Mouse (Mus musculus) embryo, embryonic 10.5 days (tissue): ENCODE measurements at regions not wholly inside any gene's neighbourhood (a gene's known extent, or its start where the extent isn't known, plus 50 kb on each side); places are given as distances from the start of the nearest gene placed in this dataset.

Source experiments
- DNase-seq: peaks from one replicate; pipeline ENCODE4 v3.0.0-alpha.2; 2015; ENCODE audit warnings: low spot score

DNA sequence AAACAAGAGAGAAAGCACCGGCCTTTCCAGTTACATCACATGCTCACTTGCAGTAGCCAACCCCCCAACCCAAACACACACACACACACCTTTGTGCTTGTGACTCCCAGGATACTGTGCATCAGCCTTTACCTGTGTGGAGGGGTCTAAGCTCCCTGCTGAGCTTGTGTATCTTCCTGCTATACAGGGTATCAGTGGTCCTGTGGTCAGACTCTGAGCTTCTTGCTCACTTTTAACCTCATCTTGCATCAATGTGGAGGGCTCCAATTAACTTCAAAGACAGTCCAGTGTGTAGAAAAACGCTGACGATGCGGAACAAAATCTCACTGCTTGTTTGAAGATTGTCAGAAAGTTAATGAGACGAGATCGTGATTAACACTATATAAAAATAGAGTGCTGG is 71.4 kb upstream of the Gypa start:
- DNase-seq, result no peak

DNA sequence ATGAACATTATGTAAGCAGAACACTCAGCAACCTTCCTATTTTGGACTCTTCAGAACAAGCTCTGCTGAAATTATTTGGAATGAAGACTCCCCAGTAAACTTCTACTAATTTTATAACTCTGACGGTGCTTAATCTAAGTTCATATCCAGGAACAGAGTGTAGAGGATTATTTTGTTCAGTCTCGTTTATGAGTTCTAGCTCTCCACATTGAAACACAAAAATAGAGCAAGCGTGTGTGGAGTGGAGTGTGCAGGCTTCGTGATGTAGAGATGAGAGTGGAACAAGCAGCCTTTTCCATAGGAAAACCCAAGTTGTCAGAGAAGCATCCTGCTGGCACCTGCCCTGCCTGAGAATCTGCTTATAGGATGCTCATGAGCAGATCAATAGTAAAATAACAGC is 77.5 kb upstream of the Gypa start:
- no peak for DNase-seq

DNA sequence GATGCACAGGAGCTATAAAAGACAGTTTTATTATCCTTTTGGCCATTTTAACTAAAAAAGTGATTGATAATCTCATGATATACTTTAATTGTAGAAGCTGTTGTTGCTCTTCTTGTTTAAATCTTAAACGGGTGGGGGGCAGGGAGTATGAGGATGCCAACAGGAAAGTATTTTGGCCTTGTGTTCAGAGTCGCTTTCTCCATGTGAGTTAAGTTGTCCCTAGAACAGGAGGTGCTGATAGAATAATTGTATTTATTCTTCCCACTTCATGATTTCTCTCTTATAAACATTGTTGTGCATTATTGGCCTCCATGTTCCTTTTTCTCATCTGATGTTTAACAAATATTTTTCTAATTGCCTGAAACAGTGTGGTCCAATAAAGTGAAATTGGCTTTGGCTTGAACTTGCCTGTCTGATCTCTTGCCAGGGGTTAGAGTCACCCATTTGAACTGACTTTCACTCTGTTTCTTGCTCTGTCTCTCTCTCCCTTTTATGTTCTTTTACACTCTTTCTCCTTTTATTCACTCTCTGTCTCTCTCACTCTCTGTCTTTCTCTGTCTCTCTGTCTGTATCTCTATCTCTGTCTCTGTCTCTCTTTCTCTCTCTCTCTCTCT is 93.9 kb upstream of the Gypa start:
- no peak for DNase-seq

DNA sequence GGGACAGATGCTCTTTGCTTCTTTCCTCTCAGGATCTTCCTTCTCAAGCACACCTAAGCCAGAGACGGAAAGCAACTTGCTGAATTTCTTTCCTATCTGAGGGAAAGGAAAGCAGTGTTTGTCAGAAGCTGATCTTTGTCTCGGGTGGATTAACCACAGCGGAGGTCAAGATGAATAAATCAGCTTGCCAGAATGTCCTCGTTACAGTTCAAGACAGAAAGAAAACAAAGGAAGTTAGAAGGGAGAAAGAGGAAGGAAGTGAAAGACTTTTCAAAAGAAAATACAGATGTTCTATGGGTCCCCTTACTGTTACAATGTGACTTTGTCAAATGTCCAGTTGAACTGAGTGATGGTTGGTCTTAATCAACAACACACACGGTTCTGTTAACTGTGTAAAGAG is 98.6 kb upstream of the Gypa start:
- DNase-seq, result peak; percentile 31

DNA sequence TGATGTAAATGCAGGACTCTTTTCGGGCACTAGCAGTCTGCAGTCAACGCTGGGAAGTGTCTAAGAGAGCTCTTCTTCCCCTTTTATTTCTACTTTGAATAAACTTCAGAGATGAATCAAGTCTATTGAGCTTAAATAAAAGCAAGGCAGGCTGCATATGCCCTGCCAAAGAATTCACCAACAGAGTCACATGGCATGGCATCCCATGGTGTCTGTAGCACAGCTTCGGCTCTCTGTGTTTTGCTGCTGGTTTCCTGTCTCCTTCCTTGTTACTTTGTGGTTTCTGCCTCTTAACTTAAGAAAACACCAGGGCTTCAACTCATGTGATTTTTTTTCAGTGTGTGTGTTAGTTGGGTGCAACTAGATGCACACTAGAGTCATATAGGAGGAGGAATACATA is 100.5 kb upstream of the Gypa start:
- DNase-seq, result no peak

DNA sequence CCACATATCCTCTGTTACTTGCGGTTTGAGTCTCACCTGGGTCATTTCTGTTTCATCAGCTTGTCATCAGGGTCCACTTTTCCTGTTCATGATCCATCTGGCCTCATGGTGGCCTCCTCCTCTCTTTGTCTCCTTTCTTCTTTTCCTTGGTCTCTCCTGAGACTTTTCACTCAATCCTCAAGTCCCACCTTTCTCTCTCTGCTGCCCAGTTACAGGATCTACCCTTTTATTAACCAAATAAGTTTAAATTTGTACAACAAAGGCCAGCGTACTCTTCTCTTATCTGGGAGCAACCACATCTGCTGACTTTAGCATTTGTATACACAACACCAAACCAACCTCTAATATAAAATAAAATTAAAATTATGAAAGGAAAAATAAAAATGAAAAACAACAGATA is 124.4 kb upstream of the Gypa start:
- no peak for DNase-seq

DNA sequence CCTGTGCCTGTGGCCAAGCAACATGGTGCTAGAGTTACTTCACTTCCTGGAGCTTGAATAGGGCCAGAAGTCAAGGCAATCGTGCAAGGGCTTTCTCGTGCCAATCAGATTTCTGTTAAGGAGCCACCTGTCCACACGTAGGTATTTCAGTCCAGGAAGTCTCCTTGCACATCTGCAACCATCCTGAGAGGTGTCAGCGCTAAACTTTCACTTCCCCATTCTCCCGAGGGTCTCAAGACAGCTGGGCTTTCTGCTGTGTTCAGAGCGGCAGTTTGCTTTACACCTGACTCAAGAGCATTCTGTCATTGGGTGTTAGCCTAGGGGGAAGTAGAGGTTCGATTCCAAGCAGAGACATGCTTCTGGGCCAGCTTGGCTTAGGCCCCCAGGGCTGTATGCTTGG is 129.5 kb upstream of the Gypa start:
- DNase-seq, result no peak

DNA sequence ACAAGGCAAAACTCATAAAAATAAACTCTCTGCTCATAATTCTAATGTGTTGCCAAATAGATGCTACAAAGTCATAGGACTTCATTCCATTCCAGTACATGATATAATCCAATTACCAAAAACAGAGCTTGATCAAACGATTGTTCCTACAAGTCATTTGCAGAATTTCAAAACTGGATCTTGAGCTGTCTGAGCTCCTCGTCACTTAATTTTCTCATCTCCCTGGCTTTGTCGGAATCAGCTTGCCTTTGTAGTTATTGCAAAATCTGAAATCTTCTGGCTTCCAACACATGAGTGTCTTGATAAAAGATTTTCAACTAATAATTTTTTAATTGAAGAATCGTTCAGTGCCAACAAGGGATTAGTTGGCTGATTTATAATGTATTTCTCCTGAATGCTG is 150.3 kb upstream of the Gypa start:
- no peak for DNase-seq

DNA sequence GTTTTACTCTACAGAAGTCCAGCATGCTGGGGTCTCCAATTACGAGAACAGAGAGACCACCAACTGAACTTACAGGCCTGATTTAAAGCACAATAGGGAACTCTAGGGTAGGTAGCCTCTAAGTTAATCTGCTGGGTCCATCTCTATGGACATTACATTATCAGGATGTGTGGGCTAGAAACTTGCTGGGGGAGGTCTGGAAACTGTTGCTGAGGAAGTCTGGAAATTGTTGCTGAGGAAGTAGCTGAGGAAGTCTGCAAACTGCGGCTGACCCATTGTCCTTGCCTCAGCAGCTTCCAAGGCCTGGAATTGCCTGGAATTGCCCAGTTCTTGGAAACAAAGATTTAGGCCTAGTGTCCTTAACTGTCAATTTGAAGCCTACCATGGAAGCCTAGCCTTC is 155.7 kb upstream of the Gypa start:
- no peak for DNase-seq

DNA sequence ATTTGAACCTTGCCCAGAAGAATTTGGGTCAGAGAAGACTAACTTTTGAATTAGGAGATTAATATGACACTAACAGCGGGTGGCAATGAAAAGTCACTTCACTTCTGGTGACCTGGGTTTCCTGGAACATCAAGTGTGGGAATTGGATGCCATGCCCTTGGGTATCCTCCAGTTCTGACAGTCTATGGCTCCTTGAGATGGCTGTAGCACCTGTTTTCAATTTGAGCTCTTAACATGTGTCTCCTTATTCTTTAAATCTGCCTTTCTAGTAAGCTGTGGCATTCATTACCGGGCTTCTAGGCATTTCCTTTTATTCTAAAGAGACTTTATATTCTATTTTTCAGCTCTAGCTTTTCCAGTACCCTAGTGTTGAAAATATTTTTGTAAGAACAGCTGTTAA is 164.9 kb upstream of the Gypa start:
- DNase-seq, result peak; percentile 53

DNA sequence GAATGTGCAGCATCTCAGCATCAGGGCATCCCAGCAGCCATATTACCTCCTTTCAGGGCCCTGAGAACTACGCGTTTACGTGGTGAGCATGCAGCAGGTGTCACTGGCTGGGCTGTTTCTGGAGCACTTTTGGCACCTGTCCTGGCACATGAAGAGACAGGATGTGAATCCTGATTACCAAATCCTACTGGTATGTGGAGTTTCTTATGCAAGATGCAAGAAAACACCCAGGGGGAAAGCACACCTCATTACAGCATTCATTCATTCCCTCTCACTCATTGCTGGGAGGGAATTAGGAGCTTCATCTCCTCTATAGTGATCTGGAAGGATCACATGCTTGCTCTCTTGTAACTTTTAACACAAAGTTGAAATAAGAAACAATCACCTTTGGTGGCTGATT is 167.7 kb upstream of the Gypa start:
- no peak for DNase-seq

DNA sequence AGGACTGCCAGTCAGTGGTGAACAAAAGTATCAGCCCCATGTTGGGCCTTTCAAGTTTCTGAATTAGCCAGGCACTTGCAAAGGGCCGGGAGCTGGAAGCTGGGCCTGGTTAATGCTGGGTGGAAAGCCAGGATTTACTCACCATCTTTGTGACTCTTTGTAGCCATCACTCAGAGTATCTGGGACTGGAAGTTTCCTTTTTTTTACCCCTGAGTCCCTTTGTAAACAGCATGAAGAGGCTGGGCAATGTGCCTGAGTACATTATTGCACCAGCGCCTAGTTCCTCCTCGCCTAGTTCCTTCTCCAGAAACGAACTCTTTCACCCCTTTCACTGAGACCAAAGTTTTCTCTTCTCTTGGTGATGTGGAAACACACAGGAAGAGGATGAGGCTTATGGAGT is 168.4 kb upstream of the Gypa start:
- DNase-seq, result no peak

DNA sequence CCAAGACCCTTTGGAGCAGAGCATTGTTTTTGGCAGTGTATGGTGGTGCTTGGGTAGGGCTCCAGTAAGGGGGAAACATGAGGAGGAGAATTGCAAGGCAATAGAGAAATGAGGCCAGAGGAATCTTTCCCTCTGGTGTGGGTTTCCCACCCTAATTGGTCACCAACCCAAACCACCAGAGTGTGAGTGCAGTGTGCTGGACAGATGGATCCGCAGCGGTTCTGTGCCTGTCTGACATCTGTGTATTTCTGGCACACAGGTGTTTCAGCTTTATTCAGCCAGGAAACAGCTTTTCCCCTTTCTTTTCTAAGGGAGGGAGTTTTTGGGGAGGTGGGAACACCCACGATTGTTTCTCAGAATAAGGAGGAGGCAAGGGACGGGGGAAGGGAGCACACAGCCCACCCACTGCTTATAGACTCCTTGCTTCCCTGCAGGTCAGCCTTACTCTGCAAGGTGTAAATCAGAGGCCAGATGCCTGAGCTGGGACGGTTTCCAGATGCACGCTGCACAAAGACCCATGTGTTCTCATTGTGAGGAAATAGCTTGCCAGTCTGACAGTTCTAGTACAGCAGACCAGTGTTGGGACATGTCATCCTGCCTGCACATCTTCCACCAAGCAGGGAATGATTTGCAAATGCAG is 175.2 kb upstream of the Gypa start:
- DNase-seq, result peak; percentile 57

DNA sequence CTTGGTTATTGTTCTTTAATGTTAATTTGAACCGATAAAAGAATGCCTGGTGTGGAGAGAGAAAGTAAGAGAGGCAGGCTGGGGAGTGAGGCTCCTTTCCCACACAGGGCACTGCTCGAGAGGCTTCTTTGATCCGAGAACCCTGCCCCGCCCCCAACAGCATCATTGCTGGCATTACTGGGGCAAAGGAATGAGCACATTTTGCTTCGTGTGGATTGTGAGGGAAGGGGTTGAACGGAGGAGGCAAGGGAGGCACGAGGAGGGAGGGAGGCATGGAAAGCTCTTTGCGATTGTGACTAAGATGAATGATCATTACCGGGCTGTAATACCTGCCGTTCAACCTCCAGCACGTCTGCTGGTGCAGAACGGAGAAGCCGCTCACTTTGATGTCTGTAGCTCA is 178.2 kb upstream of the Gypa start:
- peak; percentile 78 for DNase-seq

DNA sequence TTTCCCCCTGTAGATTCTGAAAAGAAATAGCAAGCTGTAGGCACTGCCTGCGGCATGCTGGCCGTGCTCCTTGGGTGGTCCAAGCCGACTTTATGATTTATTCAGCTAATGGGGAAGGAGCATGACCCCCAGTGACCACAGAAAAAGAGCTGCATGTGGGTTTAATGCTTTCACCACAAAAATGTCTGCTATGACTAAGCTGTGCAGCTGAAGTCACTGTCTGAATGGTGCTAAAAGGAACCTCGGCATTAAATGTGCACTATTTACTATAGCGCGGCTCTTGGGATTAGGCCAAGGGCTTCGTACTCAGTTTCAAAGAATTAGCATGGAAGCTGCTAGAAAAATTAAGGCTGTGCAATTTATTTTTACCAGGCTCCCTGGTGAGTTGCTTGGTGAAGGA is 178.8 kb upstream of the Gypa start:
- DNase-seq, result peak; percentile 91

DNA sequence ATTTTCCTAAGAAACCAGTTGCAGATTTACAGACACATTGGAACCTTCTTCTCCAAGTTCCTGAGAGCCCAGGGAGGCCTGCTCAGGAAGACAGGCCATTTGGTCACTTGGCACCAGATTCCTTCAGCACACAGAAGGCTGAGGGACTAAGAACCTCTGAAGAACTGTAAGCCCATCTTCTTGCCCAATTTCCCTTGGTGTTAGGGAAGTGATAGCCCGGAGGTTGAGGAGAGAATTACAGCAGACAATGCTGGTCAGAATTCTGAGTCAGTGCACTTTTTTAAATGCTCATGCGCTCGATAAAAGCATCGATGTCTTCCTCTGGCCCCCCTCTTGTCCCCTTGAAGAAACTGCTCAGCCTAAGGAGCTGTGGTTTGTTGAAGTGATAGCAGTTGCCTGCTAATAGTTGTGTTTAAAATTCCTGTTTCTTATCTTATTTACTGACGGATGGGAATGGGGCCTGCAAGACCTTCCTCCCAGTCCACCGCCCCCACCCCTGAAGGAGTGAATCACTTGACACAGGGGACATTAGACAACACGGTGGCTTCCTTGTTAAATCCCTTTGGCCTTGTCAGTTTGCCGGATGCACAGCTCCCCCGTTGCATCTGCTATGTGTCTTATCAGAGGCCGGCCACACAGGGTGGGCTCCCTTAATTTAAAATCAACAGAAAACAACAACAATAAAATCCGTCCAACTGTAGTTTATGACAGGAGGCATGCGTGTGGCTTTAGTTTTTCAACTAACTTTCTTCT is 179.5 kb upstream of the Gypa start:
- peak; percentile 49 for DNase-seq

DNA sequence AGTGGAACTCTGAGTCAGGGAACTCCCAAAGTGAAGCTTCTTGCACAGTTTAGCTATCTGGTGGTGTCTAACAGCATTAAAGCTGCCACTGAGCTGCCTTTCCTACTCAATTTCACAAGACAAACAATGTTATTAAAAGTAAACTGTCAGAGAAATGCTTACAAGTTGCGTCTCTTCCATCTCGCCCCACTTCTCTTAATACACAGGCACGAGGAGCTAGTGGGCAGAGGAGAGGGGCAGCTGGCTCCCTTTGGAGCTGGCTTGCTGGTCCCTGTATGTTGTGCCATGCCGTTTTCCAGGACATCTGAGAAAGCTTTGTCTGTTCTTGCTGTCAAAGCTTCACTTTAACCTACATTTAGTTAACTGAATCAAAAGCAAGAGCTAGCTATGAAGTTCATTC is 185.8 kb upstream of the Gypa start:
- DNase-seq, result no peak

DNA sequence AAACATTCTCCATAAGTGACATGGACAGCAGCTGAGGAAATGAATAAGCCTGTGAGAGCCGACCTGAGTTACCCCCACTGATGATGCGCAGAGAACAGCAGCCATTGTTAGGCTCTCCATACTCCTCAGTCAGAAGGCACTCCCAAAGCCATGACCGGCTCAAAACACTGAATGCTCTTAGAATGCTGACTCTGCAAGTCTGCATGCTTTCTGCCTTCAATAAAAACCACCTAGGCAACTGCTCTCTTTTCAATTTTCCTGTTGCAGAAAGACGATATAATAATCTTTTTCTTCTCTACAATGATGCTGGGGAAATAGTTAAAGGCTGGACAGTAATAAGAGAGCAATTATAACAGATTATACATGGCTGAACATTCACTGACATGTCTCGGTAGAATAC is 195.0 kb upstream of the Gypa start:
- DNase-seq, result no peak

DNA sequence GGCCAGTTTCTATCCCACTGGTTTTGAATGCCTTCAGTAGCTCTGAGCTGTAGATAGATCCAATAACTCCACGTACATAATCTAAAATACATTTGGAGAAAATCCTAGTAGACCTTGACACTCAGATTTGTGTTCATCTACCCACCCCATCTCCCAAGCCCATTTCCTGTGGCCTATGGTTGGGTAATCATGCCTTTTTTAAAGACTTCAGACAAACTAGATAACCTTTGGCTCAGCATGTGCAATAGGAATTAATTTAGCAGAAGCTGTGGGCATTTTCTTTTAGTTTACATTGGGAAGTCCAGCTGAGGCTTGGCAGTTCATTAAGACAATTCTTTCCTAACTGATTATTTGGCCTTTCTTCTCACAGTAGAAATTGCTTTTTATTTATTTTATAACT is 203.3 kb upstream of the Gypa start:
- no peak for DNase-seq

DNA sequence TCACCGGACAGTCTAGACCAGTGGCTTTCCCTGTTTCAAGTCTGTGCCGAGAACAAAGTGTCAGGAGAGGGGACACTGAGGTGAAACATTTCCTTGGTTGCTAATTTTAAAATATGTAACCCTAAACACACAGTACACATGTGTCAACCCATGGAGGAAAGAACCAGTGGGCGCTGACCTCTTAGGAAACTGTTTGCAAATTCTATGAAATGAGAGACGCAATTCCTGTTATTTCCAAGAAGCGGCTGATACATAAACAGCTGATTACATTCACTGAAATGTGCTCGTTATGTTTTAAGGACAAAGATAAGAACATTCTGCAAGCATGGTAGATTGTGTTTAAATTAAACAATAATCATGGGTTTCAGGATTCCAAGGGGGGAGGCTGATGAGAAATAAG is 204.3 kb upstream of the Gypa start:
- DNase-seq, result no peak

DNA sequence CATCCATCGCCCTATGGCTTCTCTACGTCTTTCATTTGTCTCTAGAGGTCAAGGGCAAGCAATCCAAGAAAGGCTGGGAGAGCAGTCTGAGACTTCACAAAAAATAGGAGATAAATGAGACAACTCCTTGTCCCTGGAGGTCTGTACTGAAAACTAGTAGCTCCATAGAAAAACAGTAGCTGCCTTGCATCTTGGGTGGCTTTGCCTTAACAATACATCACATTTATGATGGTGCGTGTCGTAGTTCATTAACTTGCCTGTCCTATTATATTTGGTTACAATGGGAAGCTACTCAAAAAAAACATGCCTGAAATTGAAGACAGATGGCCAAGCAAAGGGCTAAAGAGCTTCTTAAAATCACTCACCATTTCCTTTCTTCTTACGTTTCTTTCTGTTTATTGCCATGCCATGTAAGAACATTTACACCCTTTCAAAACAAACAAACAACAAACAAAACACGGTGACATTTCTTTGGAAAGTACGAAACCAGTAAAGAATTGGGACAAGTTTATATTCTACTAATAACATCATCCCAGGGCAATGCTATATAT is 211.2 kb upstream of the Hhip start:
- DNase-seq, result peak; percentile 33

DNA sequence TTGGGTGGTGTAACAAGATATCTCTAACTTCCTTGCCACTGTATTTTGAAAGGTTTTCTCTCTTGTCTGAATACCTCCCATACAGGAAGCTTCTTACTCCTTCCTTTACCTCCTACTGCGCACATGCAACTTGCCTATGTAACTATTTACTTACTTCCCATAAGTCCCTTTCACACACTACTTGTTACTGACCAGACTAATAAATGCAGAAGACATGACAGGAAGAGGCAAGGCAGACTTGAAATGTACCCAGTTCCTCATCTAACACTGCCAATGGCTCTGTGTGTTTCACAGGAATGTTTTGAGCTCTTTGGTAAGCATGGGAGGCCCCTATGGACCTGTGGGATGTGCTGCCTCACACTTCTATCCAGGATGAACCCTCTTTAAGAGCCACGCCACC is 207.1 kb upstream of the Hhip start:
- DNase-seq, result no peak

DNA sequence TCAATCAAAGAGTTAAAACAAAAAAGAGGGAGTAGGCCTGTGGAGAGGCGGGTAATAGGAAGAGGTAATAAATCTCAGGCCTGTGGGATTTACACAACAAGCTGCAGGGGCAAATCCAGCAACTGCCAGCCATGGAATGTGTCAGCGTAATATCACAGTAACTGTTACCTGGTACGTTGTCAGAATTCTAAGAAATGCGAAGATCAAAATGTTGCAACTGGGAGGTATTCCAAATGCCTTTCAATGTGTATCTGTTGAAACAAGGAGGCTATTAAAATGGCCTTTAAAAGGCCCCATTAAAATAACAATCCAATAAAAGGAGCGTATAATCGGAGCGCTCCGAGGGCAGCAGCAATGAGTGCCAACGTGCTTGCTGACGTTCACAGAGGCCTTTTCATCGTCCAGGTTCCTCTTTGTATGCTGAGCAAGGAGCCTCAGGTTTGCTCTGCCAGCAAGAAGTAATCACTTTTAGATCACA is 205.7 kb upstream of the Hhip start:
- no peak for DNase-seq
